Mouse (Mus musculus) liver, adult 2 months (tissue): Measurements from ENCODE around the gene Plcb3.

Experiments used
- CTCF ChIP-seq: fragments of 200-500 bp; IDR thresholded peaks from 2 replicates; pipeline ENCODE4 v1.5.1; 2011; ENCODE audit warnings: low read depth, low read length, control low read depth
- POLR2A ChIP-seq: fragments of 200-500 bp; IDR thresholded peaks from 2 replicates; pipeline ENCODE4 v1.6.1; 2011; ENCODE audit warnings: low read length, control low read depth; ENCODE audit not compliant: insufficient read depth; ENCODE audit errors: extremely low read depth

DNA sequence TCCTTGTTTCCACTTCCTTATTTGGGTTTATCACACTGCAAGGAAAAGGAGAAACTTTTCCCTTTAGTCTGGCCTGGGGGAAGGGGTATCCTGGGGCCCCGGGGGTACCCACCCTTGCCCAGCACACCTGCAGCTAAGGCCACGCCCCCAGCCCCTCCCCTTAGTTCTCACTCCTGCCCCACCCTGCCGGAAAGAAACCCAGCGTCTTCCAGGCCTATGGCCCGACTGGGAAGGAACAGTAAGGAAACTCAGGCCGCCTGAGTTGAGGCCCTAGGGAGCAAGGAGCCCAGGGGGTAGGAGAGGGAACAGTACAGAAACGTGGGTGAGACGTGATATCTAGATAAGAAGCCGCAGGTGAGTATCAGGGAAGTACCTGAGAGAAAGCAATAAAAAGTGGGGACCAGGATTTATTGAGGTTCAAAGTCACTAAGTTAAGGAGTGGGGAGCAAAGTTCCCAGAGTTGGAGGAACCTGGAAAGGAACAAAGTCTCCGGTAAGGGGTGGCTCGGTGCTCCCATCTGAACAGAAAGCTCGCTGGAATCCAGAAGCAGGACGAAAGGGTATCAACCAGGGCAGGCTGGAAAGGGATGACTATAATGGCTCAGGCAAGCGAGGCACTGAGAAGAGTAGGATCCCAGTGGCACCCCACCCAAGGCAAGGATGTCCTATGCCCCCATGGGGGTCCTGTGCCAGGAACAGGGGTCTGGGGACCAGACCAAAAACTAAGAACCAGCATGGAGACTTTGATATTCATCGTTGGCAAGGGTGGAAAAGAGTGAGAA is 7.6 kb downstream of the Plcb3 start:
- no peak for TF ChIP-seq POLR2A
- no peak for TF ChIP-seq CTCF
